Mouse (Mus musculus) ES-Bruce4 (cell line): ENCODE data around the gene Gm8909. TPM values are rescaled to one million over a fixed set of nuclear protein-coding genes. Genes with fewer than 3 reads are reported as not detected.

Experiments used
- polyA plus RNA-seq: library from polyadenylated mRNA; stranded (reverse); fragments of >200 nt; gene quantifications from 2 replicates; pipeline ENCODE4 v1.2.4, GENCODE M21; 2011; ENCODE audit warnings: low read depth; ENCODE audit not compliant: missing spikeins, insufficient read depth, insufficient read length

Gene Gm8909
- polyA plus RNA-seq, 1 experiment: 13.5 TPM

Other genes with a start within 250 kb of the Gm8909 start
- 174 and 213 TPM in 2 replicates for gene Abcf1, start 198.8 kb downstream of the Gm8909 start, polyA plus RNA-seq
- 34.5 and 37.0 TPM in 2 replicates for gene Gnl1, start 188.7 kb downstream of the Gm8909 start, polyA plus RNA-seq
- 25.5 and 33.5 TPM in 2 replicates for gene Prr3, start 188.3 kb downstream of the Gm8909 start, polyA plus RNA-seq
- 0.78 TPM in 1 of 2 replicates, not detected in the other for gene H2-T24, start 148.0 kb downstream of the Gm8909 start, polyA plus RNA-seq
- gene H2-T23, start 135.7 kb downstream of the Gm8909 start, polyA plus RNA-seq: 0.46 and 1.1 TPM in 2 replicates
- gene H2-T22, start 125.8 kb downstream of the Gm8909 start, polyA plus RNA-seq: 17.3 and 18.2 TPM in 2 replicates
- not detected in 2 replicates for gene Gm6034, start 125.6 kb downstream of the Gm8909 start, polyA plus RNA-seq
- gene Gm11127, start 110.2 kb downstream of the Gm8909 start, polyA plus RNA-seq: not detected in 2 replicates
- 0.41 TPM in 1 of 2 replicates, not detected in the other for gene Gm19684, start 46.9 kb downstream of the Gm8909 start, polyA plus RNA-seq
- 0.81 and 1.4 TPM in 2 replicates for gene Gm7030, start 39.1 kb downstream of the Gm8909 start, polyA plus RNA-seq
- 0.64 and 0.84 TPM in 2 replicates for gene H2-T3, start 21.8 kb upstream of the Gm8909 start, polyA plus RNA-seq
- 32.1 and 35.0 TPM in 2 replicates for gene Rpp21, start 89.5 kb upstream of the Gm8909 start, polyA plus RNA-seq
- 14.2 and 15.5 TPM in 2 replicates for gene Trim39, start 103.7 kb upstream of the Gm8909 start, polyA plus RNA-seq
- gene H2-M10.2, start 118.0 kb upstream of the Gm8909 start, polyA plus RNA-seq: not detected in 2 replicates
- not detected in 2 replicates for gene H2-M10.1, start 157.6 kb upstream of the Gm8909 start, polyA plus RNA-seq
- gene H2-M10.3, start 199.9 kb upstream of the Gm8909 start, polyA plus RNA-seq: not detected in 2 replicates